Mouse (Mus musculus) hindbrain, embryonic 15.5 days (tissue): Measurements from ENCODE around the gene Ptpra. TPM values are rescaled to one million over a fixed set of nuclear protein-coding genes. Genes with fewer than 3 reads are reported as not detected.
A peak's percentile ranks its signal among the peaks of the same experiment; 100 is the strongest.
"Not testable (repeated sequence)": the region's sequence is repeated elsewhere in the genome, so short reads cannot be mapped to it uniquely, and the experiment has no call there.

Experiments
- ATAC-seq: fragments of 200-750 bp; cut with Nextera tagmentation; 2 replicates; pipeline ENCODE4 v1.8.0; 2017; ENCODE audit warnings: low read depth, moderate number of reproducible peaks, moderate TSS enrichment; ENCODE audit not compliant: low FRiP score
- H3K27ac ChIP-seq: fragments of 300-500 bp; sonication (generic); replicated peaks from 2 replicates; pipeline ENCODE4 v1.5.1; 2015; ENCODE audit warnings: mild to moderate bottlenecking, inconsistent platforms
- H3K27me3 ChIP-seq: fragments of 300-500 bp; sonication (generic); 2 replicates; pipeline ENCODE4 v1.6.1; 2015; ENCODE audit warnings: control low read depth, inconsistent platforms
- H3K36me3 ChIP-seq: fragments of 300-500 bp; sonication (generic); 2 replicates; pipeline ENCODE4 v1.6.1; 2015; ENCODE audit warnings: control low read depth, inconsistent platforms
- H3K4me1 ChIP-seq: fragments of 300-500 bp; sonication (generic); replicated peaks from 2 replicates; pipeline ENCODE4 v1.6.1; 2015; ENCODE audit warnings: control low read depth, inconsistent platforms
- H3K4me2 ChIP-seq: fragments of 300-500 bp; sonication (generic); 2 replicates; pipeline ENCODE4 v1.6.1; 2015; ENCODE audit warnings: moderate library complexity, mild to moderate bottlenecking, inconsistent platforms
- H3K4me3 ChIP-seq: fragments of 300-500 bp; sonication (generic); 2 replicates; pipeline ENCODE4 v1.5.1; 2015; ENCODE audit warnings: mild to moderate bottlenecking, inconsistent platforms
- H3K9ac ChIP-seq: fragments of 300-500 bp; sonication (generic); 2 replicates; pipeline ENCODE4 v1.6.1; 2015; ENCODE audit warnings: inconsistent platforms
- H3K9me3 ChIP-seq: fragments of 300-500 bp; sonication (generic); 2 replicates; pipeline ENCODE4 v1.6.1; 2016; ENCODE audit warnings: control low read depth, inconsistent platforms
- whole genome bisulfite sequencing: fragments of 180-500 bp; shearing (Covaris S2); methylation state at CpG from one replicate; pipeline ENCODE4 v1.1.7; 2015; 5-methylcytosine and 5-hydroxymethylcytosine counted together
- polyA plus RNA-seq: library from polyadenylated mRNA; unstranded; fragments of >200 nt; fragmentation: Nextera tagmentation; extraction: Ambion mirVana; gene quantifications from 2 replicates; pipeline ENCODE4 v1.2.1, GENCODE M21; 2015

Ptpra gene
- polyA plus RNA-seq, 1 experiment from 2014 or later = 145 TPM

DNA sequence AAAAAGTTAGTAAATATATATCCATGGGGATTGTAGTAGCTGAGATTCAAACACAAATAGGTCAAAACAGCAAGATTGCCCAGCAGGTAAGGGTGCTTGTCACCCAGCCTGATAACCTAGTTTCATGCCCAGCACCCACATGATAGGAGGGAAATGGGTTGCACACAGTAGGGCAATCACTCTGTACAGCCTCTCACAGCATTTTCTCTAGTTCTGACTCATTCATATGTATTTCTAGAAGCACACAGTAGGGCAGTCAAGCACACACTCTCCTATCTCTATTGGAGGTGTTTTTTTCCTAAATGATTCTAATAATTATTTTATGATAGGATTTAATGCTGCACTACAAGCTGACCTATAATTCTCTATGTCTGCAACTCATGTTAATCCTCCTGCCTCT, 119.8 kb downstream of the Ptpra start:
- H3K4me1 ChIP-seq = peaks cover 8% of the 10 kb centered on the region
- no peak overlapping the region for H3K27ac ChIP-seq
- no peak overlapping the region for H3K4me2 ChIP-seq
- no peak overlapping the region for H3K9ac ChIP-seq
- H3K4me3 ChIP-seq = no peak overlapping the region
- H3K36me3 ChIP-seq = peaks cover 15% of the 10 kb centered on the region
- no peaks in the 10 kb centered on the region for H3K9me3 ChIP-seq
- ATAC-seq = no peak
- peaks cover 3% of the 10 kb centered on the region for H3K27me3 ChIP-seq

DNA sequence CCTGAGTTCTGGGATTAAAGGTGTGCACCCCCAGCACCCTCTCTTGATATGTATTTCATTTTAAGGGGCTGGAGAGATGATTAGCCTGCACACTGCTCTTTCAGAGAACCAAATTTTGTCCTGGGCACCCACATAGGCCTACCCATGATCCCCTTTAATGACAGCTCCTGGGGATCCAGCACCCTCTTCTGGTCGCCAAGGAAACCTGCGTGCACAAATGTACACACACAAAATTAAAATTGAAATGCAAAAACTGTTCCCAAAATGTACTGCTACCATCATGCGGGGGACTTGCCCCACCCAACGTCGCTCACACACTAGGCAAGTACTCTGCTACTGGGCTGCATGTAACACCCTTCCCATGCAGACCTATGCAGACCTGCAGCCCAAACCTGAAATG, 124.9 kb downstream of the Ptpra start:
- peaks cover 52% of the 10 kb centered on the region for H3K27me3 ChIP-seq
- ATAC-seq = no peak

DNA sequence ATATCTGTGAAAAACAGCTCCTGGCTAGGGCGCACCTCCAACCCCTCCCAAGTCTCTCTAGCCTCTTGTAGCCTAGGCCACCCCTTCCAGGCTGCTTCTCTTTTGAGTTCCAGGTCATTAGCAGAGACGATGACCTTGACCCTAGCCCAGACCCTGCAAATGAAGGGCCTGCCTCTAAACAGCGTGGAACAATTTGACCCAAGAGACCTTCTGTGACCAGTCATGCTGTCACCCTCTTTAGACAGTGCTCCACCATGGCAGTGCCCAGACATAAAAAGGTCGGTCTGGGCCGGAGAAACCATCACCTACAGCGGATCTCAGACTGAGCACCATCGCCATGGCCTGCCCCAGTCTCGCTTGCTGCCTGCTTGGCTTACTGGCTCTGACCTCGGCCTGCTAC, 125.8 kb downstream of the Ptpra start, which contains the start of gene Oxt:
TSS of gene Oxt (plus strand) at position 301 of the 400 bp plus-strand sequence.
- WGBS = 42% methylated on average over 9 of the region's 9 CpGs
- Histone ChIP-seq H3K4me3 (peak within 1 kb of the TSS; percentile 30), H3K27me3 (peaks cover 61% of the 10 kb centered on the region), H3K36me3 (no peaks in the 10 kb centered on the region), H3K4me1 (peaks cover 25% of the 10 kb centered on the region), H3K27ac (no peak within 1 kb of the TSS), H3K9me3 (no peaks in the 10 kb centered on the region), H3K4me2 (peak within 1 kb of the TSS; percentile 55), H3K9ac (peak within 1 kb of the TSS; percentile 12; the same call in 1 of the 2 replicates)
- no peak for ATAC-seq

More for the DNA sequence above, 124.9 kb downstream of the Ptpra start:
- Histone ChIP-seq H3K4me2 (no peak overlapping the region), H3K4me3 (no peak overlapping the region), H3K9ac (no peak overlapping the region), H3K36me3 (no peaks in the 10 kb centered on the region), H3K27ac (no peak overlapping the region), H3K9me3 (no peaks in the 10 kb centered on the region), H3K4me1 (peaks cover 17% of the 10 kb centered on the region)
- WGBS = 86% methylated on average over 5 of the region's 5 CpGs

DNA sequence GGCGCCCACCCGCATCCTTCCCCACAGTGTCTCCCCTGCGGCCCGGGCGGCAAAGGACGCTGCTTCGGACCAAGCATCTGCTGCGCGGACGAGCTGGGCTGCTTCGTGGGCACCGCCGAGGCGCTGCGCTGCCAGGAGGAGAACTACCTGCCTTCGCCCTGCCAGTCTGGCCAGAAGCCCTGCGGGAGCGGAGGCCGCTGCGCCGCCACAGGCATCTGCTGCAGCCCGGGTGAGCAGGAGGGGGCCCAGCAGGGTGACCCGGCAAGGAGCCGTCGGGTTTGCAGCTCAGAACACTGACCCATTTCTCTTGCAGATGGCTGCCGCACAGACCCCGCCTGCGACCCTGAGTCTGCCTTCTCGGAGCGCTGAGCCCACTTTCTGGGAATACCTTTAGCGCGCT, 126.5 kb downstream of the Ptpra start:
- WGBS = 2% methylated on average over 32 of the region's 32 CpGs
- H3K27me3 ChIP-seq = peaks cover 67% of the 10 kb centered on the region
- not testable (repeated sequence) for ATAC-seq

DNA sequence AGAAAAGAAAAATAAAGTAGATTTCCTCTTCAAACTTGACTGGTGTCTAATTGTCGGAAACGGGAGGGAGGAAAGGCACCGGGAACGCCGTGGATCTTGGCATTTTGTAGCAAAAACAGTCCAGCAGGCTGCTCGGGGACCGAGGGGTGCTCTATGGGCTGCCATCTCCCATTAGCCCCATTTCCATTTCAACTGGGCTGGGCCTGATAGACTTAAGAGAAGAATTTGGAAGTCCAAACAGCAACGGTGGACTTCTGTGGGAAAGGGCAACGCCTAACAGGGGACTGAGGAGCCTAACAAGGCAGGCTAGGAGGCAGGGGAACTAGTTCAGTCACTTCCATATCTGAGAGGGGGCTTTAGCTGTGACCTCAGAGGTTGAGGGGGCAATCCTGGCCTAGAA, 126.9 kb downstream of the Ptpra start:
- Histone ChIP-seq H3K27me3 (peaks cover 71% of the 10 kb centered on the region), H3K9ac (no peak overlapping the region), H3K9me3 (no peaks in the 10 kb centered on the region), H3K27ac (no peak overlapping the region), H3K4me1 (peaks cover 32% of the 10 kb centered on the region), H3K36me3 (no peaks in the 10 kb centered on the region), H3K4me2 (peak overlapping the region; percentile 55), H3K4me3 (peak overlapping the region; percentile 30)
- WGBS = 5% methylated on average over 9 of the region's 9 CpGs
- no peak for ATAC-seq

More for the DNA sequence above, 126.5 kb downstream of the Ptpra start:
- H3K9me3 ChIP-seq, H3K27ac ChIP-seq, H3K36me3 ChIP-seq: not testable (repeated sequence)
- Histone ChIP-seq H3K9ac (peak overlapping the region; percentile 12; the same call in 1 of the 2 replicates), H3K4me2 (peak overlapping the region; percentile 55), H3K4me1 (peaks cover 32% of the 10 kb centered on the region), H3K4me3 (peak overlapping the region; percentile 30)

DNA sequence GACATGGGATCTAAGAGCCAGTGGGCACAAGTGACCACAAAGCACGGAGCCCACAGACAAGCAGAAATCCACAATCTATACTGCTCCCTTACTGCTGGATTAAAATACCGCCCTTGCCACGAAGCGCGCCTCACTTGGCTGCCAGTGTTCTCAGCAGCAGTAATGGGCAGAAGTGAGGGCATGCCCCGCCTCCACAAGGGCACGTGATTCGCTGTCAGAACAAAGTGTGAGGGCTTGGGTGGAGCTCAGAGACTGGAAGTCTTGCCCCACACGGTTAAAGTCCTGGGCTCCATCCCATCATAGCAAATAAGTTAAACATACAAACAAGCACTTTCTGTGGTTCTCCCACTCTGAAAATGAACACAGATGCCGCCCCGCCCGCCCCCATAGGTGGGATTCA, 127.6 kb downstream of the Ptpra start:
- peak overlapping the region; percentile 30 for H3K4me2 ChIP-seq
- WGBS = 3% methylated on average over 12 of the region's 12 CpGs
- no peak for ATAC-seq
- no peak overlapping the region for H3K4me3 ChIP-seq
- peaks cover 32% of the 10 kb centered on the region for H3K4me1 ChIP-seq
- H3K36me3 ChIP-seq = no peaks in the 10 kb centered on the region
- no peaks in the 10 kb centered on the region for H3K9me3 ChIP-seq
- H3K27me3 ChIP-seq = peaks cover 77% of the 10 kb centered on the region
- H3K9ac ChIP-seq = no peak overlapping the region
- no peak overlapping the region for H3K27ac ChIP-seq

DNA sequence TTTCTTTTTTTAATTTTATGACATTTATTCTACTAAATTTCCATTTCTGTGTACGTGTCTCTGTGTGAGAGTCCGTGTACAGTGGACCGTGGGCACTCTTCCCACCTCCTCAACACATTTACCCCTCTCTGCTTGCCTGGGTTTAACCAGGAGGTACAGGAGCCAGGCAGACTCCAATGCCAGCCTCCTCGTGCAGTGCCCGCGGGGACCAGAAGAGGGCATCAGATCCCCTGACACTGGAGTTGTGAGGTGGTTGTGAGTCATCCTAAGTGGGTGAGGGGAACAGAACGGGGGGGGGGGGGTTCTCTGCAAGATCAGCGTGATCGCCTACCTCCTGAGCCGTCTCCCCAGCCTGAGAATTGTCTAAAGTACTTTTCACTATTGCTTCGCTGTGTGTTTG, 128.1 kb downstream of the Ptpra start:
- peaks cover 77% of the 10 kb centered on the region for H3K27me3 ChIP-seq
- WGBS = 11% methylated on average over 11 of the region's 11 CpGs
- no peak overlapping the region for H3K27ac ChIP-seq
- H3K4me2 ChIP-seq = no peak overlapping the region
- no peaks in the 10 kb centered on the region for H3K36me3 ChIP-seq
- H3K9me3 ChIP-seq = no peaks in the 10 kb centered on the region
- H3K9ac ChIP-seq = no peak overlapping the region
- H3K4me1 ChIP-seq = peaks cover 32% of the 10 kb centered on the region
- no peak overlapping the region for H3K4me3 ChIP-seq
- ATAC-seq = no peak

DNA sequence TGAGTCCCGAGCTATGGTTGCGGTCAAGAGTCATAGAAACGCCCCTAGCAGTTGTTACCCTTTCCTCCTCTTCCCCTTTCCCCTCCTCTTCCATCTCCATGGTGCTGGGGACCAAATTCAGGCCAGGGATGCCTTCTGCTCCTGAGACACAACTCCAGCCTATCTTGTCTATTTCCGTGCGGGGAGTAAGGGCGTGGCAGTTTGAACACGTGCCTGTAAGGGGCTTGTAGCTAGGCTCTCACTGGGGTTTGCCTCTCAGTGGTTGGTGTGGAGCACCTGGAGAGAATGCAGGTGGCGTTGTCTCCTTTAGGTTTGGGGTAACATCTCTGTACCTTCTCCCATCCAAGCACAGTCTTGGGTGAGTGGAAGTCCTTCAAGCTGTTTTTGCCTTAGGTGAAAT, 129.7 kb downstream of the Ptpra start:
- no peaks in the 10 kb centered on the region for H3K9me3 ChIP-seq
- no peak overlapping the region for H3K4me2 ChIP-seq
- WGBS = 5% methylated on average over 8 of the region's 8 CpGs
- H3K27me3 ChIP-seq = peaks cover 75% of the 10 kb centered on the region
- H3K4me1 ChIP-seq = peaks cover 32% of the 10 kb centered on the region
- no peak for ATAC-seq
- H3K9ac ChIP-seq = no peak overlapping the region
- no peaks in the 10 kb centered on the region for H3K36me3 ChIP-seq
- H3K4me3 ChIP-seq = no peak overlapping the region
- H3K27ac ChIP-seq = no peak overlapping the region

DNA sequence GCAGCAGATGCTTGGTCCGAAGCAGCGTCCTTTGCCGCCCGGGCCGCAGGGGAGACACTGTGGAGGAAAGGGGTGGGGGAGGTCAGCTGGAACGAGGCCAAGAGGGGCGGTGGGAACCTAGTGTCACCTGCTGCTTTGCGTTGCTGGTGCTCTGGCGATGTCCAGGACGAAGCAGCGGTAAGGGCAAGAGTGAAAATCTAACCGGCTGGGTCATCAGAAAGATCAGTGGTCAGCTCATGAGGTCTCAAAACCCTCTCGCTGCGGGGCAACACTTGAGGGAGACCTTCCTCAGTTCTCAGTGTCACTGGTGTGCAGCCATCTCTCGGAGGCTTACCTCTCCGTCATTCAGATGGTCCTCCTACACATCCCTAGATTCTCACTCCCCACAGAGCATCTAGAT, 131.1 kb downstream of the Ptpra start:
- Histone ChIP-seq H3K4me1 (peaks cover 30% of the 10 kb centered on the region), H3K27ac (no peak overlapping the region), H3K9me3 (no peaks in the 10 kb centered on the region), H3K36me3 (no peaks in the 10 kb centered on the region), H3K27me3 (peaks cover 61% of the 10 kb centered on the region), H3K4me3 (peak overlapping the region; percentile 26), H3K9ac (peak overlapping the region; percentile 20; the same call in 1 of the 2 replicates), H3K4me2 (peak overlapping the region; percentile 53)
- no peak for ATAC-seq
- 3% methylated on average over 16 of the region's 16 CpGs for WGBS

DNA sequence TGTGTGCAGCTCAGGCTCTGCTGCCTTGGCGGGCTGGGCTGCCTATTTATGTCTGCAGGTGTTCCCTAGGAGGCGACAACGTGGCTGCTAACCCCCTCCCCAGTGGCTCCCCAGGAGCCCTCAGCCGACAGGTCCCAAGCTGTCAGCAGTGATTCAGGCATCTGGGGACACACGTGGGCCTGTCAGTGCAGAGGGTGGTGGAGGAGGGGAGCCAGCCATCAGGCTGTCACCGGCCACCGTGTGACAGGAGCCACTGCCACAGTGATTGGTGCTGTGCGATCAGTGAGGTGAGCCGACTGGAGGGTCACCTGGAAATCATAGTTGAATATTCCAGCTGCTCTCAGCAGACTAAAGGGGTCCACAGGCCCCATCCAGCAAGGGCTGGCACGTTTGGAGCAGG, 132.5 kb downstream of the Ptpra start, which contains the start of gene Avp:
TSS of gene Avp (minus strand) at position 3 of the 400 bp plus-strand sequence.
- no peak for ATAC-seq
- peaks cover 18% of the 10 kb centered on the region for H3K4me1 ChIP-seq
- H3K27me3 ChIP-seq = peaks cover 49% of the 10 kb centered on the region
- no peak within 1 kb of the TSS for H3K27ac ChIP-seq
- H3K9ac ChIP-seq = no peak within 1 kb of the TSS
- no peak within 1 kb of the TSS for H3K4me3 ChIP-seq
- H3K9me3 ChIP-seq = no peaks in the 10 kb centered on the region
- H3K4me2 ChIP-seq = no peak within 1 kb of the TSS
- H3K36me3 ChIP-seq = no peaks in the 10 kb centered on the region
- 36% methylated on average over 10 of the region's 10 CpGs for WGBS

DNA sequence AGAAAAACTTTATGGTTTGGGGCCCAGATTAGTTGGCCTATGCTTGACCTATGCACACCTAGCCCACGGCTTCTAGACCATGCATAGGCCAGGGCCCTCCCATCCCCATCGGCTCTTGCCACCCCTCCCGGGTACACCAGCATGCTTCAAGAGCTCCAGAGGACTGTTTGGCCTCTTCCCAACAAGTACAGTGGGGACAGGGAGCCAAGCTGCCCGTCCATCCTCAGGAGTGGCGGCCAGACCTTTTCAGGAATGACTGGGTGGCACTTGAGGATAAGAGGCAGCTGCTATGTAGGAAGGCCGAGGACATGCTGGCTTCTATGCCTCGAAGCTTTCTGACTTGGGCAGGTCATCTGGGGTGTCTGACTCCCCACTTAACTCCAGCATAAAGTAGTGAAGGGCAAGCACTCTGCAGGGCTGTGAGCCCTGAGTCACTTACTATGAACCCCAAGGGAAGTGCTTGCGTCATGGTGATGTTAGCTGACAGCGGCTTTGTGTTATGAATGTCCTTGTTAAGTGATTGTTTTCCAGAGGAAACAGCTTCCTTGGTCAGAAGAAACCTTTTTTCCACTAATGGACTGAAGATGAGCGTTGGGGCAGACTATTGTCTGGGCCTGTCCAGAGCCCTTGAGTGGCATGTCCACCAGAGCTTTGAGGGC, 134.0 kb downstream of the Ptpra start:
- H3K4me3 ChIP-seq = no peak overlapping the region
- H3K9me3 ChIP-seq = no peaks in the 10 kb centered on the region

DNA sequence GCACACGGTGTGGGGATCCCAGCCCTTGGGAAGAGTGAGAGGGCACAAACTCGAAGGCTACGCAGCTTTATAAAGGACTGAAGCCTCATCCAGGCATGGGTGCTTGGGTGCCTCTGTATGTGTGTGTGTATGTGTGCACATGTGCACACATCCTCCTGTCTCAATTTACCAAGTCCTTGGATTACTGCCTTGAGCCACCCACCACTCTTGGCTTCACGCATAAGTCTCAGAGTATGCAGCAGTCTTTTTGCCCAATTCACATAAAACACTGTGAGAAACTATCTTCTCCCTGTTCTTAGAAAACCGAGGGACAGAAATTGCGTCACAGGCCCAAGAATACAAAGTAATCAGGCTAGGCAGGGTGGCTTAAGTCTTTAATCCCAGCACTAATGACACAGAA, 135.9 kb downstream of the Ptpra start:
- Histone ChIP-seq H3K36me3 (peaks cover 9% of the 10 kb centered on the region; the same call in 1 of the 2 replicates), H3K9me3 (no peaks in the 10 kb centered on the region), H3K4me1 (peaks cover 5% of the 10 kb centered on the region), H3K27ac (no peak overlapping the region), H3K27me3 (peaks cover 15% of the 10 kb centered on the region), H3K4me2 (no peak overlapping the region), H3K9ac (no peak overlapping the region), H3K4me3 (no peak overlapping the region)
- WGBS = 87% methylated on average over 6 of the region's 6 CpGs
- ATAC-seq = no peak

More for the DNA sequence above, 134.0 kb downstream of the Ptpra start:
- Histone ChIP-seq H3K27me3 (peaks cover 34% of the 10 kb centered on the region), H3K27ac (no peak overlapping the region), H3K36me3 (no peaks in the 10 kb centered on the region), H3K4me2 (no peak overlapping the region), H3K9ac (no peak overlapping the region), H3K4me1 (peaks cover 15% of the 10 kb centered on the region)
- 83% methylated on average over 10 of the region's 10 CpGs for WGBS
- ATAC-seq = no peak
